Mouse (Mus musculus): Measurements from ENCODE around the gene Akap10. TPM values are rescaled to one million over a fixed set of nuclear protein-coding genes. Genes with fewer than 3 reads are reported as not detected.

Gene Akap10
- total and polyA plus RNA-seq, 3 experiments: 20.4 to 34.3 (median 30.3) TPM

DNA sequence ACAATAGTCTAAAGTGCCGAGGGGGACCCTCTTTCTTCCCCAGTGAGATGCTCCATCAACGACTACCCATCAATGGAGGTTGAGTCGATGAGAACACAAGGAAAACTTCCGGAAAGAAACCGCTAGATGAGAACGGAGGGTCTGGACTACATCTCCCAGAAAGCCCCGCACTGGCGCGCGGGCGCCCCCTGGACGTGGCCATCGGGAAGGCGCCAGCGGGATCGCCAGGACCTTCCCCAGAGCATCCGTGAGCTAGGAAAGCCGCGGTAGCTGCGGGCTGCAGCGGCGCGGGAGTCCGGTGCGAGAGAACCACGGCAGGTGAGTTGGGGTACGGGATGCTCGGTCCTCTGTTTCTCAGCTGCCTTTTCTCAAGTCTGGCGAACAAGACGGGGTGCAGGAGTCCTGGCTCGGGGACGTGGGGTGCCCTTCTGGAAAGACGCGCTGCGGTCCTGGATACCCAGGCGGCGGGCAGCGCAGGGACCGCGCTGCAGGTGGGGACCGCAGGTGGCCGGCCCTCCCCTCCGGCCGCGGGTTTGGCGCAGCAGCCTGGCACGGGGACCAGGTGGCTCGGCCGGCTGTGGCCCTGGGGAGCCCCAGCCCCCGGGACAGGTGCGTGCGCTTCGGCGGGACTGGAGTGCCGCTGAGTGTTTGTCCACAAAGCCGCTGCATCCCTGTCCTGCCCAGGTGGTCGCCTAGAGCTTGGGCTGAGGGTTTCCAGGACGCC, 26.7 kb upstream of the Akap10 start, which contains the start of gene Specc1:
Gene Specc1, plus strand, starts transcription at position 192 of the 724 bp plus-strand sequence.
- DNase-seq (ENCODE audit: low spot score) (peak; percentile 69), ATAC-seq (ENCODE audit: extremely low read depth, insufficient number of reproducible peaks, low FRiP score, poor library complexity, severe bottlenecking) (no peak)

DNA sequence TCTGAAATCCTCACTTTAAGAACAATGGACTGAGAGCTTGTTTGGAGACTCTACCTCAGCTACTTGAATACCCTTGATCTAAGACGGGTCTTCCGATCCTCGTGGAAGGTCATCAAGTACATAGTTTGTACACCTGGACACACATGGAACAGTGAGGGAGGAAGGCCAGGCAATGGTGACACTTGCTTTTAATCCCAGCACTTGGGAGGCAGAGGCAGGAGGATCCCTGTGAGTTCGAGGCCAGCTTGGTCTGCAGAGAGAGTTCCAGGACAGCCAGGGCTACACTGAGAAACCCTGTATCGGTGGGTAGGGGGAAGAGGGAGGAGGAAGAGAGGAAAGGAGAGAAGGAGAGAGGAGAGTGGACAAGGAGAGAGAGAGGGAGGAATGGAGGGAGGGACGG, 25.9 kb upstream of the Akap10 start:
- peaks cover 12% of the 10 kb centered on the region for H3K4me1 ChIP-seq (ENCODE audit: insufficient read depth, low read depth, low read length)

More for the DNA sequence above, 26.7 kb upstream of the Akap10 start, which contains the start of gene Specc1:
- TF ChIP-seq CTCF (IDR thresholded peaks at IDR 0.05; ENCODE audit: low read depth, low read length) (peak; percentile 61), POLR2AphosphoS5 (IDR thresholded peaks at IDR 0.05; ENCODE audit: insufficient replicate concordance, low read depth, low read length) (no peak)
- Histone ChIP-seq H3K9me3 (replicated peaks) (peaks cover 5% of the 10 kb centered on the region; the same call in 1 of the 2 replicates), H3K36me3 (replicated peaks) (no peaks in the 10 kb centered on the region), H3K4me3 (ENCODE audit: low read depth, low read length) (peak within 1 kb of the TSS; percentile 81), H3K4me1 (ENCODE audit: insufficient read depth, low read depth, low read length) (peaks cover 13% of the 10 kb centered on the region), H3K27me3 (ENCODE audit: insufficient read depth, low read length) (no peaks in the 10 kb centered on the region)

GRCm38 (mm10) chr11:61955136-61955535, 25.1 kb upstream of the Akap10 start:
- no peak for ATAC-seq (ENCODE audit: extremely low read depth, insufficient number of reproducible peaks, low FRiP score, poor library complexity, severe bottlenecking)
- TF ChIP-seq CTCF (IDR thresholded peaks at IDR 0.05; ENCODE audit: low read depth, low read length): no peak
- no peak for TF ChIP-seq GATA2 (IDR thresholded peaks at IDR 0.05; ENCODE audit: borderline replicate concordance, low read depth, low read length)
- TF ChIP-seq TAL1 (conservative IDR thresholded peaks at IDR 0.05; ENCODE audit: low read depth, low read length): no peak
- no peak for TF ChIP-seq POLR2AphosphoS5 (IDR thresholded peaks at IDR 0.05; ENCODE audit: insufficient replicate concordance, low read depth, low read length)
- TF ChIP-seq GATA1 (IDR thresholded peaks at IDR 0.05; ENCODE audit: borderline replicate concordance, low read length): no peak
- Histone ChIP-seq H3K27me3 (ENCODE audit: insufficient read depth, low read length) (no peaks in the 10 kb centered on the region), H3K9me3 (replicated peaks) (peaks cover 5% of the 10 kb centered on the region; the same call in 1 of the 2 replicates), H3K36me3 (replicated peaks) (no peaks in the 10 kb centered on the region), H3K4me3 (ENCODE audit: low read depth, low read length) (no peak overlapping the region), H3K4me1 (ENCODE audit: insufficient read depth, low read depth, low read length) (peaks cover 18% of the 10 kb centered on the region)
- no peak for DNase-seq (ENCODE audit: low spot score)

More for the DNA sequence above, 25.9 kb upstream of the Akap10 start:
- ATAC-seq (ENCODE audit: extremely low read depth, insufficient number of reproducible peaks, low FRiP score, poor library complexity, severe bottlenecking) (no peak), DNase-seq (ENCODE audit: low spot score) (no peak)
- H3K4me3 ChIP-seq (ENCODE audit: low read depth, low read length): no peak overlapping the region
- H3K27me3 ChIP-seq (ENCODE audit: insufficient read depth, low read length): no peaks in the 10 kb centered on the region
- TF ChIP-seq CTCF (IDR thresholded peaks at IDR 0.05; ENCODE audit: low read depth, low read length) (no peak), POLR2AphosphoS5 (IDR thresholded peaks at IDR 0.05; ENCODE audit: insufficient replicate concordance, low read depth, low read length) (no peak), GATA1 (IDR thresholded peaks at IDR 0.05; ENCODE audit: borderline replicate concordance, low read length) (no peak), GATA2 (IDR thresholded peaks at IDR 0.05; ENCODE audit: borderline replicate concordance, low read depth, low read length) (no peak), TAL1 (conservative IDR thresholded peaks at IDR 0.05; ENCODE audit: low read depth, low read length) (no peak)
- H3K9me3 ChIP-seq (replicated peaks): peaks cover 5% of the 10 kb centered on the region; the same call in 1 of the 2 replicates
- H3K36me3 ChIP-seq (replicated peaks): no peaks in the 10 kb centered on the region

DNA sequence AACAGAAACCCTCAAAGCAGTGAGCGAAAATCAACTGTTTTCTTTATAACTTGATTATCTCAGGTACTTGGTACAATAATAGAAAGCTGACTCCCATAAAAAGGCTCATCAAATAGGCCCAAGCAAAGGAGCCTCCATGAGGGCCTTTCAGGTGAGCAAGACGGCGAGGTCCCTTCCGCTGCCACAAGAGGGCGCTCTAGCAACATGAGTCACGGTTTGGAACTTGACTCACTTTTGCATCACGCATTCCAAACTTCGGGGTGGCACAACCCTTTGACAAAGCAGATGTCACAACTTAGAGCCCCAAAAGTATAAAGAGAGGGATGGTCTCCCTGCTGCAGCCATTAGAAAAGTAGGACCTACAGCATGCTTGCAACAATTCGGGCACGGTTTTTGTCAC, 20.6 kb upstream of the Akap10 start:
- DNase-seq (ENCODE audit: low spot score) (peak; percentile 41), ATAC-seq (ENCODE audit: extremely low read depth, insufficient number of reproducible peaks, low FRiP score, poor library complexity, severe bottlenecking) (no peak)
- TF ChIP-seq POLR2AphosphoS5 (IDR thresholded peaks at IDR 0.05; ENCODE audit: insufficient replicate concordance, low read depth, low read length): no peak
- no peak for TF ChIP-seq GATA2 (IDR thresholded peaks at IDR 0.05; ENCODE audit: borderline replicate concordance, low read depth, low read length)
- no peak for TF ChIP-seq TAL1 (conservative IDR thresholded peaks at IDR 0.05; ENCODE audit: low read depth, low read length)
- no peak for TF ChIP-seq GATA1 (IDR thresholded peaks at IDR 0.05; ENCODE audit: borderline replicate concordance, low read length)
- peak; percentile 93 for TF ChIP-seq CTCF (IDR thresholded peaks at IDR 0.05; ENCODE audit: low read depth, low read length)
- Histone ChIP-seq H3K27me3 (ENCODE audit: insufficient read depth, low read length) (no peaks in the 10 kb centered on the region), H3K4me1 (ENCODE audit: insufficient read depth, low read depth, low read length) (peaks cover 15% of the 10 kb centered on the region), H3K9me3 (replicated peaks) (no peaks in the 10 kb centered on the region), H3K4me3 (ENCODE audit: low read depth, low read length) (no peak overlapping the region), H3K36me3 (replicated peaks) (no peaks in the 10 kb centered on the region)

DNA sequence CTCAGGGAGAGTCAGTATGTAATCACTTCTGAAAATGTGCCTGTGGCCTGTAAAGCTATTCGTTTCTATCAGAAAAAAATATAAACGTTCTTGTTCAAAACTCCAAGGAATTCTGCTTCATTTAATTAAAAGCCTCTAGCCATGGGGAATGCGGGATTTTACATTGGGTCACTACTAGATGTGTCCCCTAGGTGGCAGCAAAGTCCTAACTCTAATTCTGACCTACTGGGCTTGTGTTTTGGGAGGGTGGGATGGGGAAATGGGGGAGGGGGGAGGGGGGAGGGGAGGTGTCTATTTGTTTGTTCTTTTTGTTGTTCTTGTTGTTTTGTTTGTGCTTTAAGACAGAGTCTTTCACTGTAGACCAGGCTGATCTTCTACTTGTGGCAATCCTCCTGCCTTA, 19.3 kb upstream of the Akap10 start:
- Histone ChIP-seq H3K4me1 (ENCODE audit: insufficient read depth, low read depth, low read length) (peaks cover 15% of the 10 kb centered on the region), H3K9me3 (replicated peaks) (no peaks in the 10 kb centered on the region), H3K27me3 (ENCODE audit: insufficient read depth, low read length) (peaks cover 2% of the 10 kb centered on the region; the same call in 1 of the 2 replicates), H3K4me3 (ENCODE audit: low read depth, low read length) (no peak overlapping the region), H3K36me3 (replicated peaks) (no peaks in the 10 kb centered on the region)
- DNase-seq (ENCODE audit: low spot score) (peak; percentile 43), ATAC-seq (ENCODE audit: extremely low read depth, insufficient number of reproducible peaks, low FRiP score, poor library complexity, severe bottlenecking) (no peak)
- TF ChIP-seq GATA2 (IDR thresholded peaks at IDR 0.05; ENCODE audit: borderline replicate concordance, low read depth, low read length): no peak
- TF ChIP-seq CTCF (IDR thresholded peaks at IDR 0.05; ENCODE audit: low read depth, low read length): 0 out of 2 replicates have a peak, but pooled peaks have one; percentile 8

DNA sequence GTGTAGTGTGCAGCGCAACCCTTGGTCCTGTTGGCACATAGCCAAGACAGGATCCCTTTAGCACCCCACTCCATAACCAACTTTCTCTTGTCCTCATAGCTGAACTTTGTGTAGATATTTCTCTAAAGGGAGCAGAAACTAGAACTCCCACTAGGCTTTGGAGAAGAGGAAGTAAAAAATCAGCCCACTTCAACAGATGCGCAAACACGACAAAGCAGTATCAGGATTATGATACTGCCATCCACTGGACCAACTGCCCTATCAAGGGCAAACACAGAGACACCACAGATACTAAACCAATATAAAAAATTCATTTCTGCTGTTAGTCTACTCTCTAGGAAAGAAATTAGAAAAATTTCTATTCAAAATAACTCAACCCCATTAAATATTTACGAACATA, 16.6 kb upstream of the Akap10 start:
- Histone ChIP-seq H3K4me1 (ENCODE audit: insufficient read depth, low read depth, low read length) (peaks cover 22% of the 10 kb centered on the region), H3K27me3 (ENCODE audit: insufficient read depth, low read length) (peaks cover 3% of the 10 kb centered on the region), H3K4me3 (ENCODE audit: low read depth, low read length) (no peak overlapping the region), H3K9me3 (replicated peaks) (no peaks in the 10 kb centered on the region), H3K36me3 (replicated peaks) (no peaks in the 10 kb centered on the region)
- no peak for TF ChIP-seq GATA1 (IDR thresholded peaks at IDR 0.05; ENCODE audit: borderline replicate concordance, low read length)
- TF ChIP-seq CTCF (IDR thresholded peaks at IDR 0.05; ENCODE audit: low read depth, low read length): no peak
- no peak for TF ChIP-seq POLR2AphosphoS5 (IDR thresholded peaks at IDR 0.05; ENCODE audit: insufficient replicate concordance, low read depth, low read length)
- no peak for TF ChIP-seq TAL1 (conservative IDR thresholded peaks at IDR 0.05; ENCODE audit: low read depth, low read length)
- no peak for TF ChIP-seq GATA2 (IDR thresholded peaks at IDR 0.05; ENCODE audit: borderline replicate concordance, low read depth, low read length)
- ATAC-seq (ENCODE audit: extremely low read depth, insufficient number of reproducible peaks, low FRiP score, poor library complexity, severe bottlenecking) (no peak), DNase-seq (ENCODE audit: low spot score) (no peak)

Measured in G1E (cell line).